Mouse (Mus musculus): Measurements from ENCODE around the gene Btbd35f20. TPM values are rescaled to one million over a fixed set of nuclear protein-coding genes. Genes with fewer than 3 reads are reported as not detected.
"Not testable (repeated sequence)": the region's sequence is repeated elsewhere in the genome, so short reads cannot be mapped to it uniquely, and the experiment has no call there.

The Btbd35f20 gene
- total RNA-seq (2021), result not detected

GRCm38 (mm10) chrX:4291145-4291544 is at the start of gene Btbd35f20:
TSS of gene Btbd35f20 (minus strand) at chrX:4291245.
- not testable (repeated sequence) for DNase-seq (ENCODE audit: extremely low spot score in 1 of 2, low spot score in 1 of 2)

Other genes starting within 250 kb of the Btbd35f20 start
- not detected for gene Btbd35f28, start 94.7 kb downstream of the Btbd35f20 start, total RNA-seq (2021)
- gene Btbd35f17, start 79.4 kb upstream of the Btbd35f20 start, total RNA-seq (2021), result not detected